Mouse (Mus musculus): ENCODE data around the gene Tkt. TPM values are rescaled to one million over a fixed set of nuclear protein-coding genes. Genes with fewer than 3 reads are reported as not detected.

Gene Tkt
- total RNA-seq, 2 experiments from 2014 or later = 195 to 517 TPM

DNA sequence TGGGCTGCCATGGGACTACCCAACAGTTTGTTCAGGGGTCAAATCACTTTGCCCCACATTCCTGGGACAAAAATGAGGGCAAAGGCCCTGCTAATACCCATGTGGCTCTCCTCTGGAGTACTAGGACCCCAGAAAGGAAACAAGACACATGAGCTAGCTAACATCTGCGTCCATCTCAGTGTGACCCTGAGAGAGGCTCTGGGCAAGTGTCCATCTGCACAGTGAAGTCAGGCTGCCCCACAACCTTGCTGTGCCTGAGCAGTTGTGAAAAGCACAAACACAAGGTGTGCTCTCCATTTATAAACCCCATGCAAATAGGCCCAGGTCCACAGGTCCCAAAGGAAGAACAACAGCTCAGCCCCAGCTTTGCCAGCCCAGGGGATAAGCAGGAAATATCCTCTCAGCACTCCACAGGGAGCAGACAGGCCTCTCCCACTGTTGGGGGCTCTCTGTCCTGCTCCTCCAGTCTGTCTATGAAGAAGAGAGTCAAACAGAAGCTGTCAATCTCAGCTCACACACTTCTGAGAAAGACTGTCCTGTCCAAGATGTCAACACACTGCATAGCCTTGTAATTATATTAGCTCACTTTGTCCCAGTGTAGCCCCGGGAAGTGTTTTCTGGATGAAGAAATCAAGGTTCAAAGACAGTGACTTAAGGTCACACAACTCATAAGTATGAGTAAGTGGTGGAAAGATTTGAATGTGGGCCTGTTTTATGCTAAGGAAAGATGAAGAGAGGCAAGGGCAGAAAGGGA, 65.0 kb downstream of the Tkt start:
- ATAC-seq (ENCODE audit: poor library complexity, severe bottlenecking) = no peak

GRCm38 (mm10) chr14:30616751-30617150, 68.6 kb downstream of the Tkt start:
- ATAC-seq (ENCODE audit: poor library complexity, severe bottlenecking) = peak; percentile 62

GRCm38 (mm10) chr14:30618746-30619275, 70.7 kb downstream of the Tkt start:
- no peak for ATAC-seq (ENCODE audit: poor library complexity, severe bottlenecking)

GRCm38 (mm10) chr14:30619982-30620578, 71.9 kb downstream of the Tkt start:
- ATAC-seq (ENCODE audit: poor library complexity, severe bottlenecking) = peak; percentile 75

- ATAC-seq (ENCODE audit: poor library complexity, severe bottlenecking) = no peak
Observed at GRCm38 (mm10) chr14:30622130-30622529, 74.0 kb downstream of the Tkt start.

GRCm38 (mm10) chr14:30622556-30622955, 74.4 kb downstream of the Tkt start:
- ATAC-seq (ENCODE audit: poor library complexity, severe bottlenecking) = no peak

Other genes with a start within 250 kb of the Tkt start
- 30.0 and 34.6 TPM in 2 replicates for gene Dcp1a, start 68.8 kb upstream of the Tkt start, total RNA-seq (2015)
- 25.7 and 33.0 TPM in 2 replicates for gene Dcp1a, start 68.8 kb upstream of the Tkt start, total RNA-seq (2017)
- gene Cacna1d, start 56.9 kb upstream of the Tkt start, total RNA-seq (2015) = 3.7 and 5.0 TPM in 2 replicates
- 3.9 and 4.3 TPM in 2 replicates for gene Cacna1d, start 56.9 kb upstream of the Tkt start, total RNA-seq (2017)
- 274 and 291 TPM in 2 replicates for gene Prkcd, start 77.9 kb downstream of the Tkt start, total RNA-seq (2015)
- gene Prkcd, start 77.9 kb downstream of the Tkt start, total RNA-seq (2017) = 424 and 451 TPM in 2 replicates
- gene Rft1, start 106.0 kb downstream of the Tkt start, total RNA-seq (2015) = 7.4 and 11.0 TPM in 2 replicates
- 12.8 TPM in 2 replicates for gene Rft1, start 106.0 kb downstream of the Tkt start, total RNA-seq (2017)
- 6.5 and 7.0 TPM in 2 replicates for gene Sfmbt1, start 166.5 kb downstream of the Tkt start, total RNA-seq (2015)
- 7.3 and 7.6 TPM in 2 replicates for gene Sfmbt1, start 166.5 kb downstream of the Tkt start, total RNA-seq (2017)